Mouse (Mus musculus): Measurements from ENCODE around the gene Slc22a12. TPM values are rescaled to one million over a fixed set of nuclear protein-coding genes. Genes with fewer than 3 reads are reported as not detected.

The Slc22a12 gene
- total and polyA plus RNA-seq, 3 experiments, result not detected

DNA sequence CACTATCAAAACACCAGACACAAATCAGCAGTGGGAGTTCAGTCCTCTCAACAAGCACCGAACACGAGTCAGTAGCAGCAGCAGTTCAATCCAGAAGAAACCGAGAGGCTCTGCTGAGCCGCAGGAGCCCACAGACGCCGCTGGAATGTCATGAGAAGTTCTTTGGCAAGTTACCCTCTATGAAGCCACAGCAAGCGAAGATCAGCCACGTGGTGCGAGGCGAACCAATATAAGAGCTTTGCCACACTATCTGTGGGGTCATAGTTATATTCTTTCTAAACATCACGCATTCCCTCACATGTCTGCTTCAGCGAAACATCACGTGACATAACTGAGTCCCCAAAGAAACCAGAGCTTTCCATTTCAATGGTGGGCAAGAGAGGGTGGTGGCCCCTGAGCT, 1.9 kb upstream of the Slc22a12 start:
- Histone ChIP-seq H3K9ac (ENCODE audit: control insufficient read depth, low read depth, low read length, poor library complexity, severe bottlenecking) (no peak overlapping the region), H3K9me3 (replicated peaks; ENCODE audit: insufficient read depth, low read length) (no peaks in the 10 kb centered on the region), H3K27me3 (ENCODE audit: control insufficient read depth in 1 of 2, insufficient read depth in 2 of 2, low read length in 2 of 2) (no peaks in the 10 kb centered on the region; a peak in 1 of 4 replicates), H3K4me3 (ENCODE audit: control insufficient read depth in 1 of 2, insufficient read depth in 1 of 2, low read depth in 2 of 2, low read length in 2 of 2) (no peak overlapping the region), H3K36me3 (ENCODE audit: control insufficient read depth in 1 of 2, insufficient read depth in 2 of 2, low read length in 2 of 2) (no peaks in the 10 kb centered on the region; a peak in 1 of 4 replicates), H3K4me1 (ENCODE audit: control insufficient read depth in 1 of 2, insufficient read depth in 2 of 2, low read length in 2 of 2) (peaks cover 0 to 5% of the 10 kb centered on the region in 2 experiments; a peak in 1 of 4 replicates), H3K79me2 (ENCODE audit: control insufficient read depth, insufficient read depth, low read length, poor library complexity) (no peaks in the 10 kb centered on the region), H3K27ac (ENCODE audit: control insufficient read depth, low read depth, low read length) (no peak overlapping the region)
- DNase-seq (ENCODE audit: low read depth, low spot score), result no peak
- no peak for TF ChIP-seq JUND (IDR thresholded peaks at IDR 0.05; ENCODE audit: low read depth, low read length)
- no peak for TF ChIP-seq KAT2A (conservative IDR thresholded peaks at IDR 0.05; ENCODE audit: low read depth, low read length)
- no peak for TF ChIP-seq USF2 (IDR thresholded peaks at IDR 0.05; ENCODE audit: borderline replicate concordance in 1 of 2, insufficient read depth in 1 of 2, low read depth in 1 of 2, low read length in 2 of 2)
- no peak for TF ChIP-seq MEF2A (IDR thresholded peaks at IDR 0.05; ENCODE audit: extremely low read depth, insufficient replicate concordance, low read depth, low read length, poor library complexity, severe bottlenecking)
- TF ChIP-seq TBP (IDR thresholded peaks at IDR 0.05; ENCODE audit: low read depth, low read length), result no peak
- no peak for TF ChIP-seq ETS1 (IDR thresholded peaks at IDR 0.05; ENCODE audit: low read depth, low read length)
- TF ChIP-seq SMC3 (IDR thresholded peaks at IDR 0.05; ENCODE audit: low read depth, low read length), result no peak
- no peak for TF ChIP-seq GABPA (IDR thresholded peaks at IDR 0.05; ENCODE audit: low read depth, low read length)
- TF ChIP-seq ZC3H11A (IDR thresholded peaks at IDR 0.05; ENCODE audit: low read depth, low read length), result no peak
- TF ChIP-seq MYC (IDR thresholded peaks at IDR 0.05; ENCODE audit: low read depth, low read length), result no peak
- no peak for TF ChIP-seq UBTF (IDR thresholded peaks at IDR 0.05; ENCODE audit: borderline replicate concordance, insufficient read depth, low read depth, low read length)

DNA sequence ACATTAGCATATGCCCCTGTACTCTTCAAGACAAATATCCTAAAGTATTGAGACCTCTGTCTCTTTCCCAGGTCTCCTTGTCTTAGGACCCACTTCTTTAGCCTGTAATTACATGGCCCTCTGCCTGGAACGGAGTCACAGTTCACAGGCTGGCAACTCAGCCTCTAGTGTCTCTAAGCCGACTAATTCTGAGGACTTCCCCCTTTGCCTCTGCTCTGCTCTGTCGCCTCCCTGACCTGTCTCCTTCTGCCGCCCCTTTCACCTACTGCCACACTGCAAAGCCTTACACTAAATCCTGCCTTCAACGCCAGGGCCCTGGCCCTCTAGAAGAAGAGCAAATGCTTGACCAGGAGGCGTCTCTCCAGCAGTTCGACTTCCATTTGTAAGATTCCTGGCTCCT, 686 bp upstream of the Slc22a12 start:
- H3K79me2 ChIP-seq (ENCODE audit: control insufficient read depth, insufficient read depth, low read length, poor library complexity), result no peaks in the 10 kb centered on the region
- H3K36me3 ChIP-seq (ENCODE audit: control insufficient read depth in 1 of 2, insufficient read depth in 2 of 2, low read length in 2 of 2), result no peaks in the 10 kb centered on the region; a peak in 1 of 4 replicates
- H3K4me3 ChIP-seq (ENCODE audit: control insufficient read depth in 1 of 2, insufficient read depth in 1 of 2, low read depth in 2 of 2, low read length in 2 of 2), result no peak overlapping the region
- peak; percentile 41 for DNase-seq (ENCODE audit: low read depth, low spot score)
- peaks cover 0 to 5% of the 10 kb centered on the region in 2 experiments; a peak in 1 of 4 replicates for H3K4me1 ChIP-seq (ENCODE audit: control insufficient read depth in 1 of 2, insufficient read depth in 2 of 2, low read length in 2 of 2)
- no peak for TF ChIP-seq ETS1 (IDR thresholded peaks at IDR 0.05; ENCODE audit: low read depth, low read length)
- no peak for TF ChIP-seq MXI1 (IDR thresholded peaks at IDR 0.05; ENCODE audit: low read depth, low read length)
- no peak for TF ChIP-seq ZKSCAN1 (IDR thresholded peaks at IDR 0.05; ENCODE audit: low read depth, low read length)
- no peak for TF ChIP-seq MAFK (IDR thresholded peaks at IDR 0.05; ENCODE audit: borderline replicate concordance, low read depth, low read length)
- TF ChIP-seq MEF2A (IDR thresholded peaks at IDR 0.05; ENCODE audit: extremely low read depth, insufficient replicate concordance, low read depth, low read length, poor library complexity, severe bottlenecking), result no peak
- no peak for TF ChIP-seq CTCF (IDR thresholded peaks at IDR 0.05 in 2 of 3, conservative IDR thresholded peaks at IDR 0.05 in 1 of 3; ENCODE audit: control insufficient read depth in 1 of 3, insufficient read depth in 1 of 3, low read depth in 2 of 3, low read length in 3 of 3, poor library complexity in 1 of 3, severe bottlenecking in 1 of 3)
- no peak for TF ChIP-seq ZC3H11A (IDR thresholded peaks at IDR 0.05; ENCODE audit: low read depth, low read length)
- TF ChIP-seq GATA1 (IDR thresholded peaks at IDR 0.05; ENCODE audit: low read depth, low read length), result no peak
- no peak for TF ChIP-seq CHD2 (IDR thresholded peaks at IDR 0.05; ENCODE audit: low read length)
- no peak for TF ChIP-seq HCFC1 (IDR thresholded peaks at IDR 0.05; ENCODE audit: low read depth, low read length)
- no peak for TF ChIP-seq ELF1 (IDR thresholded peaks at IDR 0.05; ENCODE audit: low read depth, low read length)
- TF ChIP-seq POLR2AphosphoS2 (IDR thresholded peaks at IDR 0.05; ENCODE audit: low read length), result no peak
- TF ChIP-seq RCOR1 (IDR thresholded peaks at IDR 0.05; ENCODE audit: low read depth, low read length), result no peak
- no peak for TF ChIP-seq GABPA (IDR thresholded peaks at IDR 0.05; ENCODE audit: low read depth, low read length)
- TF ChIP-seq MYB (IDR thresholded peaks at IDR 0.05; ENCODE audit: low read depth, low read length), result no peak
- TF ChIP-seq MYC (IDR thresholded peaks at IDR 0.05; ENCODE audit: low read depth, low read length), result no peak
- no peak for TF ChIP-seq CHD1 (IDR thresholded peaks at IDR 0.05; ENCODE audit: low read depth, low read length)
- no peak for TF ChIP-seq BHLHE40 (IDR thresholded peaks at IDR 0.05; ENCODE audit: borderline replicate concordance, low read depth, low read length)
- no peaks in the 10 kb centered on the region for H3K9me3 ChIP-seq (replicated peaks; ENCODE audit: insufficient read depth, low read length)
- no peaks in the 10 kb centered on the region; a peak in 1 of 4 replicates for H3K27me3 ChIP-seq (ENCODE audit: control insufficient read depth in 1 of 2, insufficient read depth in 2 of 2, low read length in 2 of 2)
- H3K9ac ChIP-seq (ENCODE audit: control insufficient read depth, low read depth, low read length, poor library complexity, severe bottlenecking), result no peak overlapping the region
- H3K27ac ChIP-seq (ENCODE audit: control insufficient read depth, low read depth, low read length), result no peak overlapping the region
